Mouse (Mus musculus) granulocyte monocyte progenitor cell, adult 5-6 weeks (primary cell): Measurements from ENCODE around the gene 2810006K23Rik. TPM values are rescaled to one million over a fixed set of nuclear protein-coding genes. Genes with fewer than 3 reads are reported as not detected.

Experiments
- ATAC-seq: replicated peaks from 2 replicates; pipeline ENCODE4 v1.8.0; 2016; ENCODE audit warnings: mild to moderate bottlenecking, moderate TSS enrichment, inconsistent platforms; ENCODE audit not compliant: poor library complexity, severe bottlenecking
- total RNA-seq, 2 experiments: library from RNA; stranded (forward) in 1 of 2; stranded (reverse) in 1 of 2; fragments of 200-712, 200-1000 nt in 1 of 2; fragments of >200 nt in 1 of 2; fragmentation: Nextera tagmentation in 1 of 2; gene quantifications; 2 replicates each; pipeline ENCODE4 v1.2.3; 2014 to 2017

2810006K23Rik gene
- total RNA-seq, 2 experiments from 2014 or later, result 11.3 to 16.8 TPM

DNA sequence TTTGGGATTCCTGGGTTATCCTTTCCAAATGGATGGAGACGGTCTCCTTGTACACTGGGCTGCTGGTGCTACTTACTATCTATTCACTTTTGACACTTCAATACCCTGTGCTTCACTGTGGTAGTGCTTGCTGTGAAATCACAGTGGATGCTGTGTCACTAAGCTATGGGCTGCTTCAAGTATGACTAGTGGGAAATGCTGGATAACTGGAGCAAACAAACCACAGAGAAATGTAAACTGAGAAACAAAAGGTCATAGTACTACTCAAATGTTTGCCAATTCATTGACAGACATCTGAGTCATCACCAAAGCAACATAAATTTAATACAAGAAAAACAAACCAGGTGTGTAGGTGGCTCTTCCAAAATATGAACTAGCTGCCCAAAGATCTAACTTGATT, 48.5 kb downstream of the 2810006K23Rik start:
- no peak for ATAC-seq

DNA sequence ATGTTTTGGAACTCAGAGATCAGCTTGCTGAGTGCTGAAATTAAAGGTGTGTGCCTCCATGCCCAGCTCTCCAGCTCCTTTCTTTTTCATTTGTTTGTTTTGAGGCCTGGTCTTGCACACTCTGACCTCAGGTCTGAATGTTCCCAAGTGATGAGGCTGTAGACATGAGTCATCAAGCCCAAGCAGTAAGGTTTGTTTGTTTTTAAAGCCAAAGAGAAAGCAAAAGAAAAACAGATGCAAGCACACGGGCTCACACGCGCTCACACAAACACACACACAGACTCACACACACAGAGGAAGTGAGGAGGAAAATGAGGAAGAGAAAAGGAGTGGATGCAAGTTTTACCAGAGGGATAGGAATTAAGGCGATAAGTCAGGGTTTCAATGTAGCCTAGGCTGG, 49.3 kb downstream of the 2810006K23Rik start:
- peak; percentile 22; the same call in 1 of the 2 replicates for ATAC-seq

DNA sequence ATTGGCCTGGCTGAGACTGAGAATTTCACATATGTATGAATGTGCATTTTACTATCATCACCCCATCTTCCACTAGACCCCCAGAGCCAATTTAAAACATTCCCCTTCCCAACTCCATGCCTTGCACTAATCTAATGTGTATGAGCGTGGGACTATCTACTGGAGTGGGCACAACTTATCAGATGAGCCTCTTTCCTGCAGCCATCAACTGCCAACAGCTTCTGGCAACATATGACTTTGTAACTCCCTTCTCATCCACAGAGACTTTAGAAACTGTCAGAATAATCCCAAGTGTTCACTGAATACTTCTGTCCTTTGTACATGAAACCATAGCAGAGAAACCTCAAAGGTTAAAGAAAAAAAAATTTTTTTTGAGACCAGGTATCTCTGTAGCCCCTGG, 52.2 kb downstream of the 2810006K23Rik start:
- no peak for ATAC-seq

DNA sequence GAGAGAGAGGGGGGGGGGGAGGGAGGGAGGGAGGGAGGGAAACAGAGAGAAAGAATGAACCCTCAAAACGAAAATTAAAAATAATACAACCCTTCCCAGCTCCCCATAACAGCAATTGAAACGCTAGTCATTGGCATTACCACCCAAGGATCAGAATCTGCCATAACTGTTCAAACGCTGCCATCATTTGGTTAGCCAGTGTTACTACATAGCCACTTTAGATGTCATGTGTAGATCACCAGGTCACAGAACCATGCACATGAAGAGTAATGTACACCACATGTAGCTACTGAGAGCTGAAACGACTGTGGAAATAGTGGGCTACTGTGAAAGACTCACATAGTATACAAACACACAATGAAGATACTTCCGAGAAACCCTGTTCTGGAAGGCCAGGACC, 60.0 kb downstream of the 2810006K23Rik start:
- peak; percentile 33; the same call in 1 of the 2 replicates for ATAC-seq

Other genes with a start within 250 kb of the 2810006K23Rik start
- gene Abcb9, start 232.3 kb upstream of the 2810006K23Rik start, total RNA-seq (2014; fragmentation: Nextera tagmentation), result 0.71 and 0.96 TPM in 2 replicates
- gene Abcb9, start 232.3 kb upstream of the 2810006K23Rik start, total RNA-seq (2017), result 0.73 and 2.7 TPM in 2 replicates
- 8.9 and 12.1 TPM in 2 replicates for gene Ogfod2, start 215.8 kb upstream of the 2810006K23Rik start, total RNA-seq (2014; fragmentation: Nextera tagmentation)
- gene Ogfod2, start 215.8 kb upstream of the 2810006K23Rik start, total RNA-seq (2017), result 14.9 and 18.6 TPM in 2 replicates
- 65.3 and 89.4 TPM in 2 replicates for gene Arl6ip4, start 212.0 kb upstream of the 2810006K23Rik start, total RNA-seq (2014; fragmentation: Nextera tagmentation)
- gene Arl6ip4, start 212.0 kb upstream of the 2810006K23Rik start, total RNA-seq (2017), result 89.7 and 99.8 TPM in 2 replicates
- gene Pitpnm2, start 78.3 kb upstream of the 2810006K23Rik start, total RNA-seq (2014; fragmentation: Nextera tagmentation), result 8.8 and 10.4 TPM in 2 replicates
- gene Pitpnm2, start 78.3 kb upstream of the 2810006K23Rik start, total RNA-seq (2017), result 3.1 and 4.1 TPM in 2 replicates
- gene Mphosph9, start 117 bp upstream of the 2810006K23Rik start, total RNA-seq (2014; fragmentation: Nextera tagmentation), result 15.9 and 20.8 TPM in 2 replicates
- 20.0 and 20.4 TPM in 2 replicates for gene Mphosph9, start 117 bp upstream of the 2810006K23Rik start, total RNA-seq (2017)
- 268 and 302 TPM in 2 replicates for gene Cdk2ap1, start 35.0 kb downstream of the 2810006K23Rik start, total RNA-seq (2014; fragmentation: Nextera tagmentation)
- gene Cdk2ap1, start 35.0 kb downstream of the 2810006K23Rik start, total RNA-seq (2017), result 157 and 185 TPM in 2 replicates
- 130 and 135 TPM in 2 replicates for gene Sbno1, start 97.9 kb downstream of the 2810006K23Rik start, total RNA-seq (2014; fragmentation: Nextera tagmentation)
- 167 and 174 TPM in 2 replicates for gene Sbno1, start 97.9 kb downstream of the 2810006K23Rik start, total RNA-seq (2017)
- gene Kmt5a, start 111.8 kb downstream of the 2810006K23Rik start, total RNA-seq (2014; fragmentation: Nextera tagmentation), result 210 and 216 TPM in 2 replicates
- gene Kmt5a, start 111.8 kb downstream of the 2810006K23Rik start, total RNA-seq (2017), result 112 and 163 TPM in 2 replicates
- 51.9 and 68.3 TPM in 2 replicates for gene Rilpl2, start 150.3 kb downstream of the 2810006K23Rik start, total RNA-seq (2014; fragmentation: Nextera tagmentation)
- gene Rilpl2, start 150.3 kb downstream of the 2810006K23Rik start, total RNA-seq (2017), result 40.5 and 61.8 TPM in 2 replicates
- 9.1 and 12.3 TPM in 2 replicates for gene Snrnp35, start 155.0 kb downstream of the 2810006K23Rik start, total RNA-seq (2014; fragmentation: Nextera tagmentation)
- 11.8 and 11.9 TPM in 2 replicates for gene Snrnp35, start 155.0 kb downstream of the 2810006K23Rik start, total RNA-seq (2017)
- 1.3 TPM in 1 of 2 replicates, not detected in the other for gene Rilpl1, start 203.3 kb downstream of the 2810006K23Rik start, total RNA-seq (2014; fragmentation: Nextera tagmentation)
- gene Rilpl1, start 203.3 kb downstream of the 2810006K23Rik start, total RNA-seq (2017), result not detected in 2 replicates
- gene Tmed2, start 212.6 kb downstream of the 2810006K23Rik start, total RNA-seq (2014; fragmentation: Nextera tagmentation), result 512 and 560 TPM in 2 replicates
- 584 and 1,053 TPM in 2 replicates for gene Tmed2, start 212.6 kb downstream of the 2810006K23Rik start, total RNA-seq (2017)
- gene Ddx55, start 224.8 kb downstream of the 2810006K23Rik start, total RNA-seq (2014; fragmentation: Nextera tagmentation), result 14.5 and 19.8 TPM in 2 replicates
- 8.4 and 10.6 TPM in 2 replicates for gene Ddx55, start 224.8 kb downstream of the 2810006K23Rik start, total RNA-seq (2017)